Mouse (Mus musculus) lung, adult 2 months (tissue): ENCODE measurements around the gene Pltp. TPM values are rescaled to one million over a fixed set of nuclear protein-coding genes. Genes with fewer than 3 reads are reported as not detected.

Experiments
- DNase-seq: peaks from one replicate; pipeline ENCODE4 v3.0.0; 2022
- H3K4me1 ChIP-seq: fragments of 200-500 bp; 2 replicates; pipeline ENCODE4 v1.6.1; 2011; ENCODE audit warnings: low read length; ENCODE audit not compliant: control insufficient read depth, insufficient read depth
- H3K4me3 ChIP-seq: fragments of 200-500 bp; replicated peaks from 2 replicates; pipeline ENCODE3; 2011; ENCODE audit warnings: low read depth, mild to moderate bottlenecking, control low read depth, low read length; ENCODE audit errors: extremely low read depth
- CTCF ChIP-seq: fragments of 200-500 bp; IDR thresholded peaks from 2 replicates; pipeline ENCODE4 v1.5.1; 2011; ENCODE audit warnings: mild to moderate bottlenecking, low read length, control low read depth; ENCODE audit not compliant: insufficient read depth
- POLR2A ChIP-seq: fragments of 200-500 bp; IDR thresholded peaks from 2 replicates; pipeline ENCODE4 v1.6.1; 2011; ENCODE audit warnings: low read depth, mild to moderate bottlenecking, control low read depth, low read length, borderline replicate concordance; ENCODE audit errors: extremely low read depth
- WGBS: fragments of 180-500 bp; shearing (Covaris S2); methylation state at CpG from one replicate; pipeline ENCODE4 v1.1.7; 2018; 5-methylcytosine and 5-hydroxymethylcytosine counted together
- polyA plus RNA-seq: library from polyadenylated mRNA; depleted of rRNA; stranded (reverse); fragments of >200 nt; gene quantifications from 2 replicates; pipeline ENCODE4 v1.2.3, GENCODE M21; 2012; rRNA removed

Gene Pltp
- 873 and 1,096 TPM in 2 replicates for polyA plus RNA-seq

DNA sequence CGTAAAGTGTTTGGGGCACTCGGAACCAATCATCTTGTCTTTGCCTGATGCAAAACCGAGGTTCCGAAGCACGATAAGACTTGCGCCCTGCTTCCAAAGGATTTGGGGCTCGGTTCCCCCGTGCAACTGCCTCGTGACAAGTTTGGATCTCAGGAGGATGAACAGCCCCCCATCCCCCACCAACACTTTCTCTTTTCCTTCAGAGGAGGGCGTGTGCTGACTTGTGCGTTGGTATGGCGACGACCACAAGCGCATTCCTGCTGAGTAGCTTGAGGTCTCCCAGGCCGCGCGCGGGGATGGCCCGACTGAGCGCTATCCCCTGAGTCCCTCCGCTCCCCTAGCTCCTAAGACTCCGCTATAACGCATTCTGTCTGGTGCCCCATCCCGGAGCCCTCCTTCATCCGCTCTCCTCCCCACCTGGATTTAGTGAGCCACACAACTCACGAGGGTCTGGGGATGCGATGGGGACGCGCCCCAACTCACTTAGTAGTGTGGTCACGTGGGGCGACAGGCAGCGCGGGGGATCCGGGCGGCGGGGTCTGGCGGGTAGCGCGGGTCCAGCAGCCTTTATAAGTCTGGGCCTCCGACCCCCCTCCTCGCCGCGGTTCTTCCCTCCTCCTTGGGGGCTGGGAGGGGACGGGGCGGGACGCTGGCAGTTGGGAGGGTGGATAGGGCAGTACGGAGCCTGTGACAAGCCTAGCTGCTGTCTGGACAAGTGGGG is at the start of gene Pltp:
TSS of gene Pltp (minus strand) at position 611 of the 721 bp plus-strand sequence.
- H3K4me1 ChIP-seq = peaks cover 21% of the 10 kb centered on the region
- TF ChIP-seq CTCF (no peak), POLR2A (peak; percentile 70; the same call in 1 of the 2 replicates)
- peak within 1 kb of the TSS; percentile 89 for H3K4me3 ChIP-seq
- DNase-seq = peak; percentile 67
- under 1% methylated on average over 43 of the region's 47 CpGs for WGBS

DNA sequence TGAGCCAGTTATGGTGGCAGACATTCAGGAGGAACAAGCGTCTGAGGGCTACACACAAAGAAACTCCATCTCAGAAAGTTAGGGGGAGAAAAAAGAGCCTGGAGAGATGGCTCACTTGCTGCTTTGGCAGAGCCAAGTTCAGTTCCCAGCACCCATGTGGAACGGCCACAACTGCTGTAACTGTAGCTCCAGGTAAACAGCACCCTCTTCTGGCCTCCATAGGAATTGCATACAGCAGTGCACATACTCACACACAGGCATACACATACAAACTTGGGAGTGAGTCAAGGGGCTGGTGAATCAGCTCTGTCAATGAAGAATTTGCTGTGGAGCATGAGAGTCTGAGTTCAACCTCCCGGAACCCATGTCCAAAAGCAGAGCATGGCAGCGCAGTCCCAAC is 48.6 kb upstream of the Pltp start:
- WGBS = 99% methylated on average over 4 of the region's 4 CpGs
- DNase-seq = no peak
- Histone ChIP-seq H3K4me3 (no peak overlapping the region), H3K4me1 (peaks cover 4% of the 10 kb centered on the region; the same call in 1 of the 2 replicates)
- no peak for TF ChIP-seq POLR2A
- TF ChIP-seq CTCF = 0 out of 2 replicates have a peak, but pooled peaks have one; percentile 10

DNA sequence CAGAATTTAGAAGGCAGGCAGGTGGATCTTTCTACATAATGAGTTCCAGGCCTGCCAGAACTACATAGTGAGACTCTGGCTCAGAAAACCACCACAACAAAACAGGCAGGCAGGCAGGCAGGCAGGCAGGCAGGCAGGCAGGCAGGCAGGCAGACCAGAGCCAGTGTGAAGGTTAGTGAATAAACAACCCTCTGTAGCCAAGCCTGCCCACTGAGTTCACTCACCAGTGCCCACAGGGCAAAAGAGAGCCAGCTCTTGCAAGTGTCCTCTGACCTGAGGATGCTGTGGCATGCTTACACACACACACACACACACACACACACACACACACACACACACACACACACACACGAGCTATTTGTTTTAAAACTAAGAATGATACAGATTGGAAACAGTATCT is 46.0 kb upstream of the Pltp start:
- DNase-seq = no peak
- TF ChIP-seq CTCF (no peak), POLR2A (no peak)
- H3K4me3 ChIP-seq = no peak overlapping the region
- no peaks in the 10 kb centered on the region for H3K4me1 ChIP-seq
- 44% methylated on average over 1 of the region's 1 CpGs for WGBS

DNA sequence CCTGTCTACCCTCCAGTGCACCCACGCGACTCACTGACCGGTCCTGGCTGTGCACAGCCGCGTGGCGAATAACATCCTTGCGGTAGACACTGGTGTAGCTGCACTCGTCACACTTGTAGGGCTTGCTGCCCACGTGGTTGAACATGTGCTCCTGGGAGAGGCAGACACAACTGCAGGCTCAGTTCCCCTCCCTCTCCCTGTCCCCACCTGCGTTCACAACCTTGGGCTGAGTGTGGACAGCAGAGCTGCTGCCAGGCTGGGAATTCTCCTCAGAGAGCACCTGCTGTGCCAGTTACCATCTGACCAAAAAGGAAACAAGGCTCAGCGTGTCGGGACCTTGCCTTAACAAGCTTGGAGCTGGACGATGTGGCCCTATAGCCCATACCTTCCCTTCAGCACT is 43.9 kb upstream of the Pltp start:
- no peaks in the 10 kb centered on the region for H3K4me1 ChIP-seq
- DNase-seq = no peak
- no peak overlapping the region for H3K4me3 ChIP-seq
- 90% methylated on average over 13 of the region's 13 CpGs for WGBS
- TF ChIP-seq CTCF (no peak), POLR2A (no peak)

DNA sequence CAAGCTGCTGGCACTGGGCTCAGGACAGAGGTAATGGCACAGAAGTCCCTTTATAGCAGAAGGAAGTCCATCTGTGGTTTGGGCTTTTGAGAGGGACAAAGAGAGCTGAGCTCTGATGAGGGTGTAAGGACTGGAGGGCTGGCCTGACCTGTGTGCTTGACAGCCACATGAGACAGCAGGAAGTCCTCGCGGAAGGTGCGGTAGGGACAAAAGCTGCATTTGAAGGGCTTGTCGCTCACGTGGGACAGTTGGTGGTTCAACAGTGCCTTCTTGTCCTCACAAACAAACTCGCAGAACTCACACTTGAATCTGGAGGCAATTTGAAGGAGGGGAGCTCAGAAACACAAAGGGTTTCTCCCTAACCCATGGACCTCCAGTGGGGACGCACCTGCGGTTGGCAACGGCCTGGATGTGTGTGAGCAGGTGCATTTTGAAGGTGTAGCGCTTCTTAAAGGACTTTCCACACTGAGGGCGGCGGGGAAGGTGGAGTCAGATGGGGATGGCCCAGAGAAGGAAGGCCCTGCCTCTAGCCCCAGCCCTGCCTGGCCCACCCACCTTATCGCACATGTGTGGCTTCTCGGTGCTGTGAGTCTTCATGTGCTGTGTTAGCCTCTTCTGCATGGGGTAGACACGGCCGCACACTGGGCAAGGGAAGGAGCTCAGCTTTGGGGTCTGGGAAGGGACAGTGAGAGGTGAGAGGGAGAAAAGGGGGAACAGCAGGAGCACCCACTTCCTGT is 42.4 kb upstream of the Pltp start:
- WGBS = 86% methylated on average over 16 of the region's 16 CpGs
- no peak overlapping the region for H3K4me3 ChIP-seq
- DNase-seq = no peak
- no peaks in the 10 kb centered on the region for H3K4me1 ChIP-seq
- no peak for TF ChIP-seq POLR2A
- no peak for TF ChIP-seq CTCF

DNA sequence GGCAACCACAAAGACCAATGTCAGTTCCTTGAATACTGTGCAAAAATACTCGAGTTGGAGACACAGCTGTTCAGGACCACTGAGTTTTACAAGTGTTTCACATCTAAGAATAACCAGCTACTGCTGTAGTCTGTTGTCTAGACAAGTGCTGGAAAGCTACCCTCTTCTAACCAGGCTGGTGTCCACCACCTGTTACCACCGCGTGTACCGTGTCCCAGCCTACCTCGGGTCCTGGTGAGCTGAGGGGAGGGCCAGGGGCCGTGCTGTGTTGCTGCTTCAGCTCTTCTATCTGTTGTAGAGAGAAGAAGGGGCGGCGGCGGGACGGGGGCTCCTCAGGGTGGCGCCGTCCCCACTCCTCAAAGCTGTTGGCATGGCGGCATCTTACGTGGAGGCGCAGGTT is 41.5 kb upstream of the Pltp start:
- DNase-seq = no peak
- WGBS = 92% methylated on average over 15 of the region's 15 CpGs
- no peaks in the 10 kb centered on the region for H3K4me1 ChIP-seq
- TF ChIP-seq CTCF (no peak), POLR2A (no peak)
- no peak overlapping the region for H3K4me3 ChIP-seq

DNA sequence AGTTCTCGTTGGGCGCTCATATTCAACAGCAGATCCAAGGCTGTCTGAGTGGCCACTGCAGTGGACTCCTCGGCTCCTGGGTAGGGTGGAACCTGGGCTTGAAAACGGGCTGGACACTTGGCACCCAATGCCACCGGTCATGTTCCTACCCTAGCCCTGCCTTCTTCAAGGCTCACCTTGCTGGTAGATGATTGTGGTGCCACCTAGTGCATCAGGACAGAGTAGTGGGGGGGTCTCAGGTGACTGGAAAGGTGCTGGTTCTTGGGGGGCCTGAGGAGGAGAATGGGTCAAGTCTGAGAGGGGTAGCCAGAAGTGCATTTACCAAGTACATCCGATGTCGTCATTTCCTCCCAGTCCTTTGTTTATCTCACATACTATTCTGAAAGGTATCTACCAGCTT is 40.5 kb upstream of the Pltp start:
- WGBS = 84% methylated on average over 7 of the region's 7 CpGs
- no peak for DNase-seq
- Histone ChIP-seq H3K4me3 (no peak overlapping the region), H3K4me1 (no peaks in the 10 kb centered on the region)
- no peak for TF ChIP-seq POLR2A

DNA sequence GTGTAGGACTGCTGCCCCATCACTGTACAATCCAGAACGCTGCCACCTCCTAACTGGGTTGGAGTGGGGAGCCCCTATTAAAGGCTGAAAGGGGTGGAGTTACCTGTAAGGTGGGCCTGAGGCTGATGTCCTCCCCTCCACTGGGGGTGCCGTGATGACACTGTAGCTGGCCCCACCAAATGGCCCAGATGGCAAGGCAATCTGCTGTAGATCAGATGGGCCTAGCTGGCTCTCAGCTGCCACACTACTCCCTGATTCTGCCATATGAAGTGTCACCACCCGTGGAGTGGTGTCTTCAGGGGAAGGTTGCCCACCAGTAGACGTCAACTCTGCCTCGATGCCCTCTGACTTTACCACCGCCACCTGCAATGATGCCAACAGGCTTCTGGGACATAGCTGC is 38.4 kb upstream of the Pltp start:
- no peak for DNase-seq
- WGBS = 91% methylated on average over 6 of the region's 6 CpGs
- Histone ChIP-seq H3K4me3 (no peak overlapping the region), H3K4me1 (no peaks in the 10 kb centered on the region)
- no peak for TF ChIP-seq POLR2A
- TF ChIP-seq CTCF = no peak

DNA sequence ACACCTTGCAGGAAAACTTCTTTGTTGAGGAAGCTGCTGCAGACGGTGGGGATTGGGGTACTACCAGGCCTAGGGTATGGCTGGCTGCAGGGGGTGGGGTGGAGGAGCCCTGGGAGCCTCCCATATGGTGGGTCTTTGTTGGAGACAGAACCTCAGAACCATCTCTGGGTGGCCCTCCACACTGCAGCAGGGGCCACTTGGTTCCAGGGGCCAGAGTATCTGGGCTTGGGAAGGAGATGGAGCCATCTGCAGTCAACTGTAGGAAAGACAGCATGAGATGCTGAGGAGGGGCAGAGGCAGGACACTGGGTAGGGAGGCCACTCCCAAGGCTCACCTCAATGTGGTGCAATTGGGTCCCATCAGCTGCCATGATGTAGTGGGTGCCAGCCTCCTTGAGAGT is 37.1 kb upstream of the Pltp start:
- no peak for DNase-seq
- TF ChIP-seq CTCF (0 out of 2 replicates have a peak, but pooled peaks have one; percentile 13), POLR2A (no peak)
- Histone ChIP-seq H3K4me1 (no peaks in the 10 kb centered on the region), H3K4me3 (no peak overlapping the region)
- WGBS = 76% methylated on average over 1 of the region's 1 CpGs

DNA sequence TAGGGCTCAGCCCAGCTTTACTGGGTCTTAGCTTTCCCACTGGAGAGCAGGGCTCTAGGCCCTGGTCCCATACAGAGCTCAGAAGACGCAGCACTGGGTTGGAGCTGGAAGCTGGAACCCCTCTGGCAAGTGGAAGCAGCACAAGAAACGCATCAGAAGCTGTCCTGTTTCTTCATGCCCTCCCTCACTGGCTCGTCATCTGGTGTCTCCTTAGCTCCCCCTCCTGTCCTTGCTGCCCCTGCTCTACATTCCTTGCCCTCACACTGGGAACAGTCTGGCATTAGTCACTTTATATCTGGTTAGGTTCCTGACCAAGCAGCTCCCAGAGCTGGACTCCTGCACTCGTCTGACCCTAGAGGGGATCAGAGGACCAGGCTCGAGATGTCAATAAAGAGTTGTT is 36.5 kb upstream of the Pltp start:
- TF ChIP-seq CTCF (peak; percentile 45), POLR2A (no peak)
- 49% methylated on average over 5 of the region's 5 CpGs for WGBS

More for the DNA sequence above, 36.5 kb upstream of the Pltp start:
- H3K4me1 ChIP-seq = no peaks in the 10 kb centered on the region
- DNase-seq = no peak
- no peak overlapping the region for H3K4me3 ChIP-seq
